Mouse (Mus musculus): Measurements from ENCODE around the gene Cxcr4.

GRCm38 (mm10) chr1:128602018-128602687, 10.1 kb upstream of the Cxcr4 start:
- TF ChIP-seq GATA1 (IDR thresholded peaks at IDR 0.05; ENCODE audit: borderline replicate concordance, low read length) = no peak
- no peak for TF ChIP-seq FLI1 (IDR thresholded peaks at IDR 0.05; ENCODE audit: low read length)

Data from megakaryocyte, embryonic 14.5 days (primary cell).